In genomic region chr15:6237726-6238125, GRCm38 (mm10) we compare ENCODE assay signal across 8 mouse cellular contexts.
DNase-seq lines count a peak whose midpoint lies in the region; ATAC-seq lines count a peak whose summit lies in the region.
"Had no signal": no experiment of that assay in that cellular context is flagged by ENCODE, and none has a peak within 500 bp of the region (broad histone marks: within the 10 kb centered on the region; RNA-seq: fewer than 3 reads in every experiment).

No protein-coding gene starts in this region.

- no peak overlapping the region for H3K4me3 ChIP-seq in heart, embryonic 16.5 days (ENCODE audit: low read length)
- no peak overlapping the region for H3K4me3 ChIP-seq in heart, embryonic 12.5 days
- H3K4me3 ChIP-seq in intestine, embryonic 15.5 days (replicated peaks) = no peak overlapping the region

- ATAC-seq in heart, embryonic 16.5 days (replicated peaks; ENCODE audit: extremely low read depth, insufficient read depth, low FRiP score) = 0 out of 2 replicates have a peak, but pooled peaks have one; percentile 6
- no peak for ATAC-seq in heart, embryonic 12.5 days (ENCODE audit: insufficient number of reproducible peaks, low FRiP score)
- ATAC-seq in intestine, embryonic 15.5 days = 0 out of 2 replicates have a peak, but pooled peaks have one; percentile 49

- DNase-seq in 416B (ENCODE audit: low read depth) = peak; percentile 70
- DNase-seq in adipocyte (ENCODE audit: low spot score) = peak; percentile 5
- no peak for DNase-seq in right cerebral cortex, postnatal 25 days
- no peak for DNase-seq in frontal cortex, postnatal 36 days (ENCODE audit: low spot score in 2 of 2)

- 0 out of 2 replicates have a peak, but pooled peaks cover 3% of the 10 kb centered on the region for H3K4me1 ChIP-seq in heart, embryonic 16.5 days (ENCODE audit: control insufficient read depth, insufficient read depth, low read length)
- peaks cover 11% of the 10 kb centered on the region for H3K4me1 ChIP-seq in heart, embryonic 12.5 days (replicated peaks)
- H3K4me1 ChIP-seq in intestine, embryonic 15.5 days (replicated peaks) = 0 out of 2 replicates have a peak, but pooled peaks cover 3% of the 10 kb centered on the region

- H3K36me3 ChIP-seq in heart, embryonic 16.5 days (ENCODE audit: control insufficient read depth, insufficient read depth) = no peaks in the 10 kb centered on the region
- no peaks in the 10 kb centered on the region for H3K36me3 ChIP-seq in heart, embryonic 12.5 days
- no peaks in the 10 kb centered on the region for H3K36me3 ChIP-seq in intestine, embryonic 15.5 days

- no peak overlapping the region for H3K9ac ChIP-seq in heart, embryonic 16.5 days (ENCODE audit: low read length)
- H3K9ac ChIP-seq in heart, embryonic 12.5 days = no peak overlapping the region
- no peak overlapping the region for H3K9ac ChIP-seq in intestine, embryonic 15.5 days

- WGBS in heart, embryonic 16.5 days = 53% methylated on average over 8 of the region's 8 CpGs
- WGBS in heart, embryonic 12.5 days = 58% methylated on average over 8 of the region's 8 CpGs
- WGBS in intestine, embryonic 15.5 days = 57% methylated on average over 8 of the region's 8 CpGs

- no peaks in the 10 kb centered on the region for H3K27me3 ChIP-seq in heart, embryonic 16.5 days (ENCODE audit: control insufficient read depth, insufficient read depth, low read length)
- H3K27me3 ChIP-seq in heart, embryonic 12.5 days (replicated peaks) = no peaks in the 10 kb centered on the region
- no peaks in the 10 kb centered on the region for H3K27me3 ChIP-seq in intestine, embryonic 15.5 days (replicated peaks)

- H3K27ac ChIP-seq in heart, embryonic 16.5 days (ENCODE audit: low read length) = 0 out of 2 replicates have a peak overlapping the region, but pooled peaks have one; percentile 55
- no peak overlapping the region for H3K27ac ChIP-seq in heart, embryonic 12.5 days (ENCODE audit: poor library complexity, severe bottlenecking)
- 0 out of 2 replicates have a peak overlapping the region, but pooled peaks have one; percentile 32 for H3K27ac ChIP-seq in intestine, embryonic 15.5 days
- H3K27ac ChIP-seq: kidney, postnatal 0 days had no signal

- no peak overlapping the region for H3K4me2 ChIP-seq in heart, embryonic 16.5 days (ENCODE audit: low read depth, low read length)
- no peak overlapping the region for H3K4me2 ChIP-seq in heart, embryonic 12.5 days
- no peak overlapping the region for H3K4me2 ChIP-seq in intestine, embryonic 15.5 days (replicated peaks)

- H3K9me3 ChIP-seq in heart, embryonic 16.5 days (replicated peaks; ENCODE audit: control insufficient read depth, low read length) = no peaks in the 10 kb centered on the region
- no peaks in the 10 kb centered on the region for H3K9me3 ChIP-seq in heart, embryonic 12.5 days (replicated peaks)
- no peaks in the 10 kb centered on the region for H3K9me3 ChIP-seq in intestine, embryonic 15.5 days

Comparison
In these comparisons a context has a peak if more than half of its experiments do, and no peak if none do; other contexts are left out.
1. DNase-seq: peak in 416B (single experiment) and adipocyte (single experiment); none in right cerebral cortex, postnatal 25 days (single experiment) and frontal cortex, postnatal 36 days (0 of 2).